Mouse (Mus musculus): ENCODE measurements around the gene Abcb4.
"Not testable (repeated sequence)": the region's sequence is repeated elsewhere in the genome, so short reads cannot be mapped to it uniquely, and the experiment has no call there.

The Abcb4 gene

DNA sequence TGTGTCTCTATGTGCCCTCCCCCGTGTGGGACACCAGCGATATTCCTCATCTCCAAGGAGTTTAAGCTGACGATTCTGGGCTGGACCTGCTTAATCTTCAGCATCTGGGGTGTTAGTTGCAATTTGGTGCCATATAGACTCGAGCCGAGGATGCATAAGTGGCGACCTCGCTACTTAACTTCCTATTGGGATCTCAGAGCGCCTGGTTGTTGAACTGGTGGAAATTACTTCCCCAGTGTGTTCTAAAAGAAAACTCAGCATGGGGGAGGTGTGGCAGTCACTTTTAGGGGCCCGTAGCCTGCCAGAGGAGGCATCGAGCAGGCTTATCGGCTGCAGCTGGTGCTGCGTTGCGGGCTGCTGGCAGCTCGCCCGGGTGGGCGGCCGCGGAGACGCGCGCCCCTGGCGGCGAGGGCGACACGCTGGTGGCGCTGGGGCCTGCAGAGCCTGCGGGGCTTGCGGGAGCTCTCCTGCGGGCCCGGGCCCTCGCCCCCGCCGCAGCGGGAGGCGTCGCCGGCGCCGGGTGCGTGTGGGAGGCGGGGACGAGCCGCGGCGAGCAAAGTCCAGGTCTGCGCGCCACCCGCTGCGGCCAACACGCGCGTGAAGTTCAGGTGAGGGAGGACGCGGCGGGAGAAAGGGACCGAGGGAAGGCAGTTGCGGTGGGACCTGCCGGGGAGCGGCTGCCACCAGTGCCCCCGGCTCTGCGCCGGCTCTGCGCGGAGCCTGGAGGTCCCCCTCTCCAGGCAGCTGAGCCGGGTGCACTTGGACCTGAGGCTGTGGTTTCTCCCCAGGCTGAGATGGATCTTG is at the start of gene Abcb4:
TSS of gene Abcb4 (plus strand) at position 418 of the 804 bp plus-strand sequence.
- peak; percentile 80 for DNase-seq (ENCODE audit: low read depth, low spot score)

DNA sequence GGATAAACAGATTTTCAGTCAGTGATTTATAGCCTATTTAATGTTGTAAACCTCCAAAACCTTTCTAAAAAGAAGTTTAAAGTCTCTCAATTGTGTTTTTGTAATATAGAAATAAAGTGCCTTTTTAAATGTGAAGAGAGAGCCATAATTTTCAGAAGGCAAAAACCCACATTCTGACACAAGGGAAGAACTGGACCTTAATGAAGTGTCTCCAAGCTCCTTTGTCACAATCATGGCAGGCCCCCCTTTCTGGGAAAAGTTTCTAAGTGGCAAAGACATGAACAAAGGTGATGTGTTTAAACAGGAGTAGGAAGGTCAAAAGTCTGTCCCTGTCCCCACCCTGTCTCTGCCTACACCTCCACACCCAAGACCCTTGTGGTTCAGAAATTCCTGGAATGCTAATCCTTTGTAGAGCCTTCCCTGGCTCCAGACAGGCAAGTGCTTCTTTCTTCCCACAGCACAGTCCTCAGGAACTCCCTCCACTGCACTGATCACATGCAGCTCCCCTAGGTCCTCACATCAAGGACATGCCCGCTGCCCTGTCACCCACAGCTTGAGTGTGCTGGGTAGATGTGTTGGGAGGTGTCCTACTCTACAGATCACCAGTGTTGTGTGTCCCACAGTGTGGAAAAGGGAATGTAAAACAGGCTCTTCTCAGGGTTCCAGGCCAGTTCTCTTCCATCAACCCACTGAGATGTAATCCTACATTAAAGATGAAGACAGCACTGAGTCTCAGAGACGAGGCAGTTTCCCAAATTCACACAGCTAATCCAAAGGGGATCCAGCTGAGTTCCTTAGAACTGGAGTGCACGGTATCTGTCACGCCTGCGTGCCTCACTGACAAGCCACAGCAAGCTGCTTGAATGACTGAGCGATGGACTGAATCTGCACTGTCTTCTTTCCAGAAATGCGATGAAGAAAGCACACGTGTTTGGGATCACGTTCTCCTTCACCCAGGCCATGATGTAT is 44.6 kb upstream of the Abcb4 start:
- not testable (repeated sequence) for DNase-seq (ENCODE audit: low read depth, low spot score)

DNA sequence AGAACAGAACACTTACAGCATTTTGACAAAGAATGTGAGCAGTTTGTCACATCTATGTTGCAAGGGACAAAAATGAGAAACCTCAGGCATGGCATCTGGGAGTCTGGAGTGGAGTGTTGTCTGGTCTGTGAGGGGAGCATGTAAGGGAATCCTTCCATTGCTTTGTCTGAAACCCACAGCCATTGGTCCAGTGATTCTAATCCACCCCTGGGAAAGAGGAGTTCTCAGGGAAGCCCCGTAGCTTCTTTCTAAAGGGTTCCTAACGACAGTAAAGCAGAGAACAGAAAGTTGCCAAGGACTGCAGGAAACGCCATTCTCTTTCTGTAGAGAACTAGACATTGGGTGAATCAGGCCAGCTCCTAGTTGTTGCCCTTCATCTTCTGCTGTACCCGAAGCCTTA is 42.7 kb upstream of the Abcb4 start:
- DNase-seq (ENCODE audit: low read depth, low spot score), result no peak

DNA sequence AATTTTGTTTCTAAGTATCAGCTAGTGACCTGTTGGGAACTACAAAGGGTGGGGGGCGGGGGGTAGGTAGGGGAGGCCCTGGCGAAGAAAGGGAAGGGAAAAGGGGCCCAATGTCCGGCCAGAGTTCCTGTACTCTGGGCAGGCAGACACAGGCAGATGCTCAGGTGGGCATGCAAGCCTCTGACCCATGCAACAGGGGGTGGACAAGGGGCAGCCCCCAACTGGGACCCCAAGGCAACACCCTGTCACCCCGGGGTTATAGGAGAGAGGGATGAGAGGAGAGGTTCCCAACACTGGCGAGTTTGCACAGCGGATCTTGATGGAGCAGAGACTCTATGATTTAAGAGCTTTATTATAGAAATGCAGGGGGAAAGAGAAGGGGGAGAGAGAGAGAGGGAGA is 36.3 kb upstream of the Abcb4 start:
- no peak for DNase-seq (ENCODE audit: low read depth, low spot score)

DNA sequence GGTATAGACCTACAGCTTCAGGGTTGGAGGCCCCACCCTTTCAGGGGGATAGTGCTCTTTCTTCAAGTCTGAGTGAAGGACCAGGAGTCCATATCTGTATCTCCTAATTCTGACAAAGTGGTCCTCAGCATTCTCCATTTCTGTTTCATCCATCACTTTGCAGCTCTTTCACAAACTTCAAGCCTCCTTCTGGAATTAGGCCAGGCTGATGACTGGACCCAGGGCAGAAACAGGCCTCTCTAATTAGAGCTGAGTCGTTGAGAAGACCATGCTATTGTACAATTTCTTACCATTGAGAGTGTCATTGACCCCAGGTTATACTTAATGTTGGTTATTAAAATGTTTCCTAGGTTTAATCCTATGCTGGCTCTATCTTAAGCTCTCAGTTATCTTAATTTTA is 31.7 kb upstream of the Abcb4 start:
- no peak for DNase-seq (ENCODE audit: low read depth, low spot score)

DNA sequence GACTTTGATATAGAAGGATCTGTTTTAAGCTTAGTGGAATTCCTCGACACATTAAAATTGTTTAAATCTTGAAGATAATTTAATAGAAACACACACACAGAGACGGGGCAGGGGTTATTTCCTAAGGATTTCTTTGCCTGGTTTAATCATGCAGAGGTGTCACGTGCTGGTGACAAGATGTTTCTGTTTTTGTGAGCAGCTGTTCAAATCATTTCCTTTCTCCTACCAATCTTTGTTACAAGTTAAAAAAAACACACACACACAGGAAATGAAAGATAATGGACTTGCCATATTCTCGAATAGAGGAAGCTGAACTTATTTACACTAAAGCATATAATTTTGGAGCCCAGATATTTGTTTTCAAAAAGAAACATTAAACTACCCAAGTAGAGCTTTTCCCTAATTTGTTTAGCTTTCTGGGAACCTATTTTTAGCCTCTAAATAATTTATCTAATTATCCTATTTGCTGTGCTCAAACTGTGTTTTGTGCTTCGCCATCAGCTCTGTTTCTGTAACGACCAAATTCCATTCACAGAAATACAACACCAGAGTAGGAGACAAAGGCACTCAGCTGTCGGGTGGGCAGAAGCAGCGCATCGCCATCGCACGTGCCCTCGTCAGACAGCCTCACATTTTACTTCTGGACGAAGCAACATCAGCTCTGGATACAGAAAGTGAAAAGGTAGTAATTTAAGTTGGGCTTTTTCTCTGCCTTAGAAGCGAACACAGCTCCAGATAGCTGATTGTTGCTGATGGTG is 29.8 kb upstream of the Abcb4 start:
- peak; percentile 43 for DNase-seq (ENCODE audit: low read depth, low spot score)

DNA sequence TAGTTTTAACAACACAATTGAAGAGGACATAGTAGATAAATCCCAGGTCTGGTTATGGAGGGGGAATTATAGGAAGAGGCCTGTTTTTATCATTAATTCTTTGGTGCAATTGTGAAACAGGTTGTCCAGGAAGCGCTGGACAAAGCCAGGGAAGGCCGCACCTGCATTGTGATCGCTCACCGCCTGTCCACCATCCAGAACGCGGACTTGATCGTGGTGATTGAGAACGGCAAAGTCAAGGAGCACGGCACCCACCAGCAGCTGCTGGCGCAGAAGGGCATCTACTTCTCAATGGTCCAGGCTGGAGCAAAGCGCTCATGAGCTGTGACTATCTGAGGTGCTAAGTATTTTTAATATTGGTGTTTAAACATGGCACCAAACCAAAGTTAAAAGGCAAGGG is 27.9 kb upstream of the Abcb4 start:
- not testable (repeated sequence) for DNase-seq (ENCODE audit: low read depth, low spot score)

DNA sequence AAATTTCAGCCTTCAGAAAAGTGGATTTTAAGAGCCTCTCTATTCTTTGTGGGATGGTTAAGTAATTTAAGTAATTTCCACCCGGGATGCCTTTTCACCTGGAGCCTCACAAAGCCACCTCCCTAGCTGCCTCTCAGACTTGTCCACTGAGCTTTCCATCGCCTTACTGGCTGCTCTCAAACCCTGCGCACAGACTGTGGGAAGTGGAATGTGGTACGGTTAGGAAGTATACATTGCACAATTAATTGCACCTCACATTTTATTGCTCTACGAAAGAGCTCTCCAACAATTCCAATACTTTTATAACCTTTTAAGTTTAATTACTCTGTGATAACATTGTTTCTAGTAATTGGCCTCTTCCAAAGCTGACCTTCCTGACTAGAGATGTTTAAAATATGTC is 27.2 kb upstream of the Abcb4 start:
- DNase-seq (ENCODE audit: low read depth, low spot score), result no peak

DNA sequence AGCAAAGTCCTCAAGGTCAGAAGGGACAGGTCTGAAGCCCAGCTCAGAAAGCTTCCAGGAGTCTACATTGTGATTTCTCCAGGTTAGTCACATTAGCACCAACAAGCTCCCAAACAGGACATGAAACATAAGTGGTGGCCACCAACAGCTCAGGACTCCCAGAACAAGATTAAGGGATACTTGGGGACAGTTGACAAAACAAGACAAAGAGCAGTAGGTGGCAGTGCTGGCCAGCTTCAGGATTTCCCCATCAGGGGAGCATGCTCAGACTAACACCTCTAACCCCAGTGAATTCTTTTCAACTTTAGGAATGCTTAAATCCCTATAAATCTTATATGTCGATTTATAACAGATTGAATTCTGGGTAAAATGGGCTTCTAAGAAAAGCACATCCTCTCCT is 25.5 kb upstream of the Abcb4 start:
- peak; percentile 55 for DNase-seq (ENCODE audit: low read depth, low spot score)

DNA sequence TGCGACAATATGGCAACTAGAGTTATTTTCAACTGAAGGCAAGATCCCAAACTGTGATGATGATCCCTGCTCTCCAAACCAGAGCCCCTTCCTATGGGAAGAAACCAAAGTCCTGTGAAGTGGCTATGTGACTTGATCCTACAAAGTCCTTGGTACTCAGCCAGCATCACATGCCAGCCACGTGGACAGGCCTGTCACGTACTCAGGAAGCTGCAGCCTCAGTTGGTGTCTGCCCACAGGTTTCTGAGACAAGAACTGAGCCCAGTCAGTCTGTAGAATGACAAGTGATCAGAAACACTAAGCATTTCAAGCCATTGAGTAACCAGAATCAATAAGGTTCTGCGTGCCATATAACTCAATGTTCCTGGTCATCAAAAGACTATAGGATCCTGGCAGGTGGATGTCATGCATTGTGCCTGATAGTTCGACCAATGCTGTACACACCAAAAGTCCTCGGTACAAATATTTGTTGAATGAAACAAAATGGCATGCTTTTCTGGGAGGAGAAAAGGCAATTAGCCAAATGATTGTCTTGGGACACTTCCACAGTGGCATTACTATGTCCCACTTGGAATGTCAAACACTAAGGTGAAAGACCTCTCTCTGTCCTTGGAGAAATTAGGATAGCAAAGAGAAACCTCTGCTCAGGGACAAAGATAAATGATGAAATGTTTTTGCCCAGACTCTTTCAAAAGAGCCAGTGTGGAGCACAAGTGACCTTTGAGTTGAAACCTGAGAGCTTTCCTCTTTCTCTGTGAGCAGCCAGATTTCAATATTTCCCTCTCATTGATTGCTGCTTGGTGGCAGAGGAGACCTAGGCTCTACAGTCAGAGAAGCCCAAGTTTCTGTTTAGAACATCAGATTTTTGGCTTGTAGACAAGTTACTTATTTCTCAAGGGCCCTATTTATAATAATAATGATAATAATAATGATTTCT is 20.3 kb upstream of the Abcb4 start:
- no peak for DNase-seq (ENCODE audit: low read depth, low spot score)

DNA sequence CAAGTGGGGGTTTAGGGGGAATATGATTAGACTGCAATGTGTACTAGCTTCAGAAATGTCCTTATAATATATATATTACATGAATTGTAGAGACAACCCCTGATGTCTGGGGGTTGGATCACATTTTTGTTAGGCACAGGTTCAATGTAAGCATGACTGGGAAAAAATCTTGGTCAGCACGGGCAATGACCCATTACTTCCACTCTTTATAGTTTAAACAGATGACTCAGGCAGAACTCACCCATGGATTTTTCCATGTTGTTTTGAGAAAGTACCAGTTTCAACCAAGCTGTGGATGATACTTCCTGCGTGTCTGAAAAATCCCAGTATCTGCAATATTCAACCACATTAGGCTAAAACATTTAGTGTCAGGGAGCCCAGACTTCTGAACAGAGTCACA is 16.4 kb upstream of the Abcb4 start:
- DNase-seq (ENCODE audit: low read depth, low spot score), result no peak

DNA sequence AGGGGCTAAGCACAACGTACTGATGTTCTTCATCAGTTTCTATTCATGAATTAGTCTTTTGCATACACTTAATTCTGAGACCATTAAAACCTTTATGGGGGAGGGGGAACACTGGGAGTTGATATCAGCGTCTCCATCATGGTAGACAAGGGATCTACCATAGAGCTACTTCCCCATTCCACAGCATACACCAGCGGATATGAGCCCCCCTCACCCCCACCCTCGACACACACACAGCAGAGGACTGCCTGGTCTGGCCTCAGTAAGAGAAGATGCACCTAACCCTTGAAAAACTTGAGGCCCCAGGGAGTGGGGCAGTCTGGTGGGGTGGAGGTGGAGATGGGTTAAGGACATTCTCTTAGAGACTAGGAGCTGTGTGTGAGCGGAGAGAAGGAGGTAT is 15.7 kb upstream of the Abcb4 start:
- no peak for DNase-seq (ENCODE audit: low read depth, low spot score)

DNA sequence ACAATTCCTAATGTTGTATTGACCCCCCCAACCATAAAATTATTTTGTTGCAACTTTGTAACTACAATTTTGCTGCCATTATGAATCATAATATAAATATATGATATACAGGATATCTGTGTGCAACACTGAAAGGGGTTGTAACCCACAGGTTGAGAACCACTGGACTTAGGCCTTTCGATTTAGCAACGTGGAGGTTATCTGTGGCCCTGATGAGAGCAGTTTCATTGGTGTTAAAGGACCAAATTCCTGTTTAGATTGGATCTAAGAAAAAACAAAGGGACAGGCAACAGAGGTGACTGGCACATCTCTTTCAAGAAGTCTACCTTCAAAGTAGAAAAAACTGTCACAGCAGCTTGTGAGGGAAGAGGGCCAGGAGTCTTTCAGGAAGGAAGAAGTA is 7.7 kb upstream of the Abcb4 start:
- no peak for DNase-seq (ENCODE audit: low read depth, low spot score)

DNA sequence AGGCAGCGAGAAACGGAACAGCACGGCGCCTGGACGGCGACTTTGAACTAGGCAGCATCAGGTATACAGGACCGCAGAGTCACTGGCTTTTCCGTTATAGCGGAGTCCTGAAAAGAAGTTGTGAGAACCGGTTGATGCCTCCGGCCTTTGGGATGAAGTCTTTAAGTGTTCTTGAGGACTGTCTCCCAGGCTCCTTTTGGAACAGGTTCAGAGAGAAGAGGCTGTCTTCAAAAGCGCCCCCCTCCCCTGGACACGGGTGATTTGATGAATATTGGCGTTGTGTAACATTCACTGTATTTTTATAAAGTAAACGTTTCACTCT is 548 bp downstream of the Abcb4 start:
- peak; percentile 46 for DNase-seq (ENCODE audit: low read depth, low spot score)

DNA sequence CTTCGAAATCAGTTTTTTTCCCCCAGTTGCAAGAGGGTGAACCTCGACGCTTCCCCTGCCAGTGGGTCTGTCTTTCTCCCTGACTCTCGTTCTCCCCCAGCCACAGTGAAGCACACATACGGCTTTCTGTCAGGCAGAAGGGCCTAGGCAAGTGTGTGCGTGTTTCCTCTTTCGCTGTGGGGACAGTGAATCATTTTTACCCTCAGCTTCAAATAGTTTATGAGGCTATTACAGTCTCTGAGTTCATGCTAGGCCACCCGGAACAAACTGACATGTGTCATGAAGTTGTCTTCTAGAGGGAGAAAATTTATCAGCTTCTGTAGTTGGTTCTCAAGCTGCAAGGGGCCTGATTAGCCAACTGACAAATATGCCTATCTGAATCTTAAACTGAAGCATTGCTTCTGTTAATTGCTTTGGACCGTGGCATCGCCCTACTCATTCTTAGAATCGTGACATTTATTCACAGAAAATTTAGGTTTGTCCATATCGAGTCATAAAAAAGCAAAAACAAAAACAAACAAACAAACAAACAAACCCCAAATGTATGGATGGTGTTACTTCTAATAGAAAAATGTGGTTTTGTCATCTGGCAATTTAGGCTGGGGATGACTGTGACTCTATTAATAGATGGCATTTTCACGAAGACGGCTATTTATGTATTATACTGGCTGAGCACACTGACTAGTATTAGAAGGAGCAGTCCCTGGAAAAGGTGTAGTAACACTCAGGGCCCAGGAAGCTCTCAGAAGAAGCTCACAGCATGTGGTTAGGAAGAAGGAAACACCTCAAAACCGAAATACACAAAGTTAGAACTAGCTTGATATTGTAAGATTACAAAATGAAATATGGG is 1.3 kb downstream of the Abcb4 start:
- DNase-seq (ENCODE audit: low read depth, low spot score), result peak; percentile 2

DNA sequence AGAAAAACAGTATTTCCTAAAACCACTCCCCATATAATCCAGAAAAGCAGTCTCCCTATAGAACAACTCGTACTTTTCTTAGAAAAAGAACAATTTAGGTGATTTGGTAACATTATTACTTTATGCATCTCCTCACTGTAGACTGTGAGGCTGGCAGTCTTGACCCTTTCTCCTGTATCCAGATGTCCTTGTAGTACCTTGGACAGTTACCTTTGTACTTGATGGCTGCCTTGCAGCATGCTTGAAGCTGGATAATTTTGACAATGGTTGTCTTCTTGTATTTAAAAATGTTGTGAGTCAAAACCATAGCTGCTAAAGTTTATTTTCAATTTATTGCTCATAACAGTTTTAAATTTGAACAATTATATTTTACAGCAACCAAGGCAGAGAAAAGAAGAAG is 2.7 kb downstream of the Abcb4 start:
- DNase-seq (ENCODE audit: low read depth, low spot score), result no peak

DNA sequence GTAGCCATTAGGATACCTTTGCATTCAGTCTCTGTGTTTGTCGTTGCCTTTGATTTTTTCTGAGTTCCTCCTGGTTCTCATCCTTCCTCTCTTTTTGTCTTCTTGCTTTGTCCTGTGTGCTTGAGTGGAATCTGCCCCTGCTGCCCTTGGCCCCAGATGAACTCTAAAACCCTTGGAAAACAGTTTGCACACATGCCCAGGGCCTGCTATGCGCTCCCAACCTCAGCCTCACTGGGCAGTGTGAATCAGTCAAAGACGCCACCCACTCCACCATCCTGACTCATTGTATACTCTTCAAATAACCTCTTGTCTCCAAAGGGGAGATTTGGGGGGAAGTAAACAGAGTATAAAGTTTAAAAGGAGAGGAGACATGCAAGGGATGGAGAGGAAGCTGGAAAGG is 4.7 kb downstream of the Abcb4 start:
- DNase-seq (ENCODE audit: low read depth, low spot score), result no peak

DNA sequence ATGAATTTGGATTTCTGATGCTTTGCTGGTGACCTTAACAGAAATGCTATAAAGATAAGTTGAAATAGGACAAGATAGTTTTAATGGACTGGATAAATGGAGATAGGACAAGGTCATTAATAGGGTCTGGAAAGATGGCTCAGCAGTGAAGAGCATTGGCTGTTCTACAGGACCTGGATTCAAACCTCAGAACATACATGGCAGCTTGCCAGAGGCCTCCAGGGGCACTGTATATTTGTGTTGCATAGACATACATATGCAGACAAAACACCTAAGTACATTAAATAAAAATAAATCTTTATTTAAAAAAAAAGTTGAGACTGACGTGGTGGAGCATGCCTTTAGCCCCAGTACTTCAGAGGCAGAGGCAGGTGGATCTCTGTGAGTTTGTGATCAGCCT is 7.5 kb downstream of the Abcb4 start:
- DNase-seq (ENCODE audit: low read depth, low spot score), result no peak

DNA sequence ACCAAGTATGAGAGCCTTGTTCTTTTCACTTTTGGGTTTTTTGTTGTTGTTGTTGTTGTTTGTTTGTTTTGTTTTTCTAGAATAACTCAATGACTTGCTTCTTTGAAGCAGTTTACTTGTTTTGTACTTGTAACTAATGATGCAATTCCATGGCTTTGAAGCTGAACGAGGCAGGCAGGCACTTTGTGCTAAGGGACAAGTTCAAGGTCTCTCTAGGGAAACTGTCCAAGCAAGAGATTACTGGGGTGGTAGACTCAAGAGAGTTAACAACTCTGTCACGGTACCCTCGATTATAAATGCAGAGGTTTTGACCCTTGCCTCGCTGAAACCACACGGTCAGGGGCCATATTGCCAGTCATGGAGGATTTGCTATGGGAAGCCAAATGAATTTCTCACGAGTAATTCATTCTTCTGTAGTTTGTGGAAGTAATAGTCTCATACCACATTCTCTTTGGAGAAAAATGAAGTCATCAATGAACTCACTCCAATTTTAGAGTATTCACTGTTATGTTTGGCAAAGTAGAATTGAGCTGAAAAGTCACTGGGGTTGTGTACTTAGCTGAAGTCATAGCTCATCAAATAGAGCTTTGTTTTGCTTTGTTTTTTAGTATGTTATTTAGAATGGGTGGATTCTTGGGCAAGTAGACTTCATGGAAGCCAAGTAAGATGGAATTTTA is 8.8 kb downstream of the Abcb4 start:
- DNase-seq (ENCODE audit: low read depth, low spot score), result no peak

DNA sequence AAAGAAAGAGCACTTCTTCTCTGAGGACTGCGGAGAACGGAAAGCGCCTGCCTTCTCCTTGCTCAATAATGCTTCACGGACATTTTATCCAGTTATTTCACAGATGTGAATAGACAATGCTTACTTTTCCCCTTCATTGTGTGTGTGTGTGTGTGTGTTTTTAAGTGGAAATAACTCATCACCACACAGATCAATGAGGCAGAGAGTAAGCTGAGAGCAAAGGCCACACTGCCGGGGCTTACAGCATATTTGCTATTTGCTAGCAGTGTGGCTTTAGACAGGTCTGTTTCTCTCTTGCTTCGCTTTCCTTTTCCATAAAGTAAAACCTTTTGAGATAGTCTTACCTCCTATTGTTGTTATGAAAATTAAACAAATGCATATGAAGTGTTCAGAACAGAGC is 11.0 kb downstream of the Abcb4 start:
- DNase-seq (ENCODE audit: low read depth, low spot score), result no peak

Measured in CD4-positive, CD25-positive, alpha-beta regulatory T cell, adult 2 months (primary cell).